Mouse (Mus musculus) liver, postnatal 0 days (tissue): Measurements from ENCODE around the gene Ntn4.

Experiments
- CTCF ChIP-seq: sonication (generic); IDR thresholded peaks from 2 replicates; pipeline ENCODE4 v1.5.1; 2016; ENCODE audit warnings: antibody characterized with exemption, low read depth
- EP300 ChIP-seq: IDR thresholded peaks from 2 replicates; pipeline ENCODE4 v1.6.1; 2016; ENCODE audit warnings: antibody characterized with exemption, low read depth, mild to moderate bottlenecking

DNA sequence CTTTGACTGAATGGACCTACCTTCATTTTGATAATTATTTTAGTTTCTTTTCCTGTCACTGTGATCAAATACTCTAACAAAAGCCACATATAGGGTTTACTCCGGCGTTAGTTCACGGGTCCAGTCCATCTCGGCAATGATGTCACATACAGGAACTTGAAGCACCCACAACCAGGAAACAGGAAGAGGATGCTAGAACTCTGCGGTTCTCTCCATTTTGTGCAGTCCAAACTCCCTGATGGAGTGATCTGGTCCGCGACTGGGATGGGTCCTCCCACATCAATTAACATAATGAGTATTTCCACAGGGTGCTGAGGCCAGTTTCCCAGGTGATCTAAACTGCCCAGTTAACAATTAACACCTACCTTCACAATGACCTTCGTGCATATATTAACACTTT, 69.1 kb downstream of the Ntn4 start:
- no peak for TF ChIP-seq CTCF
- no peak for TF ChIP-seq EP300
